12 mouse cellular contexts compared by ENCODE assay signal in genomic region chr16:28476651-28477050, GRCm38 (mm10).
"Had no signal": no experiment of that assay in that cellular context is flagged by ENCODE, and none has a peak within 500 bp of the region (broad histone marks: within the 10 kb centered on the region; RNA-seq: fewer than 3 reads in every experiment).

No protein-coding gene starts in this region.

- DNase-seq: lung, embryonic 14.5 days; lung, postnatal 10 days; lung, postnatal 4 days; midbrain, embryonic 14.5 days; retina, postnatal 1 day; right cerebral cortex, adult 18-20 months; right cerebral cortex, postnatal 25 days; right cerebral cortex, postnatal 4 days; spleen, adult 18-20 months; thymus, adult 18-20 months; thymus, postnatal 14 days; thymus, postnatal 36 days had no signal
